Mouse (Mus musculus) liver, postnatal 0 days (tissue): ENCODE data around the gene Efl1. TPM values are rescaled to one million over a fixed set of nuclear protein-coding genes. Genes with fewer than 3 reads are reported as not detected.
A peak's percentile ranks its signal among the peaks of the same experiment; 100 is the strongest.

Source experiments
- ATAC-seq: fragments of 200-750 bp; cut with Nextera tagmentation; 2 replicates; pipeline ENCODE4 v1.8.0; 2017; ENCODE audit warnings: mild to moderate bottlenecking, moderate library complexity
- DNase-seq: peaks from one replicate; pipeline ENCODE4 v3.0.0-alpha.2; 2016
- H3K27ac ChIP-seq: fragments of 300-500 bp; sonication (generic); 2 replicates; pipeline ENCODE4 v1.5.1; 2014; ENCODE audit warnings: antibody characterized with exemption, moderate library complexity, mild to moderate bottlenecking, low read depth
- H3K27me3 ChIP-seq: fragments of 300-500 bp; sonication (generic); 2 replicates; pipeline ENCODE4 v1.6.1; 2014; ENCODE audit warnings: low read length, control low read depth, mixed read lengths; ENCODE audit not compliant: insufficient read depth
- H3K36me3 ChIP-seq: fragments of 300-500 bp; sonication (generic); replicated peaks from 2 replicates; pipeline ENCODE4 v1.6.1; 2014; ENCODE audit warnings: mild to moderate bottlenecking, control low read depth, low read length, moderate library complexity, mixed read lengths; ENCODE audit not compliant: insufficient read depth
- H3K4me1 ChIP-seq: fragments of 300-500 bp; sonication (generic); 2 replicates; pipeline ENCODE4 v1.6.1; 2014; ENCODE audit warnings: antibody characterized with exemption, mild to moderate bottlenecking, control low read depth; ENCODE audit not compliant: insufficient read depth
- H3K4me2 ChIP-seq: fragments of 300-500 bp; sonication (generic); 2 replicates; pipeline ENCODE4 v1.6.1; 2014; ENCODE audit warnings: low read depth, mild to moderate bottlenecking, low read length, moderate library complexity, mixed read lengths
- H3K4me3 ChIP-seq: fragments of 300-500 bp; sonication (generic); 2 replicates; pipeline ENCODE4 v1.5.1; 2014; ENCODE audit warnings: low read depth, low read length
- H3K9ac ChIP-seq: fragments of 300-500 bp; sonication (generic); replicated peaks from 2 replicates; pipeline ENCODE4 v1.6.1; 2014; ENCODE audit warnings: mild to moderate bottlenecking, moderate library complexity
- H3K9me3 ChIP-seq: fragments of 300-500 bp; sonication (generic); 2 replicates; pipeline ENCODE4 v1.6.1; 2016; ENCODE audit warnings: mild to moderate bottlenecking, control low read depth, low read length, mixed read lengths
- CTCF ChIP-seq: sonication (generic); IDR thresholded peaks from 2 replicates; pipeline ENCODE4 v1.5.1; 2016; ENCODE audit warnings: antibody characterized with exemption, low read depth
- EP300 ChIP-seq: IDR thresholded peaks from 2 replicates; pipeline ENCODE4 v1.6.1; 2016; ENCODE audit warnings: antibody characterized with exemption, low read depth, mild to moderate bottlenecking
- WGBS: fragments of 180-500 bp; shearing (Covaris S2); extraction: QIAGEN DNeasy Blood & Tissue Kit; methylation state at CpG from one replicate; pipeline ENCODE4 v1.1.7; 2014; ENCODE audit not compliant: insufficient replicate concordance; 5-methylcytosine and 5-hydroxymethylcytosine counted together
- polyA plus RNA-seq: library from polyadenylated mRNA; unstranded; fragments of >200 nt; fragmentation: Nextera tagmentation; extraction: Ambion mirVana; gene quantifications from 2 replicates; pipeline ENCODE4 v1.2.1, GENCODE M21; 2015

The Efl1 gene
- polyA plus RNA-seq, 1 experiment from 2014 or later = 6.5 TPM

DNA sequence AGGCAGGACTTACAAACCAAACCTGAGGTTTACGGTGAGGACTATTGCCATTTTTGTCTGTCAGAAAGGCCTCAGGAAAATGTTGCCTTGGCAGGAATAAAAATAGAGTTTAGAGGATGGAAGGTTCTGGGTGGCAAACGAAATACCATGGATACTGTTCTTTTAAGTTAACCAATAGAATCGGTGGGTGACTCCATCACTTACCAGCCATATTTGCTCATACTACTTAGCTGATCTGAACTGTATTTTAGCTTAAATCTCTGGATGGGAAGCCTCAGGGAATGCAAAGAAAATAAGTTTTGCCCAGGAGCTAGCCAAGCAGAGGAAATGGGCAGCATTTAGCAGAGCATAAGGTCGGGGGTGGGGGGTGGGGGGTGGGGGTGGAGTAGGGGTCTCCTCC is 505 bp upstream of the Efl1 start:
- Histone ChIP-seq H3K4me2 (peak overlapping the region; percentile 79), H3K9me3 (no peaks in the 10 kb centered on the region), H3K9ac (0 out of 2 replicates have a peak overlapping the region, but pooled peaks have one; percentile 67), H3K27me3 (no peaks in the 10 kb centered on the region), H3K27ac (no peak overlapping the region), H3K4me1 (peaks cover 6% of the 10 kb centered on the region; the same call in 1 of the 2 replicates), H3K4me3 (peak overlapping the region; percentile 63), H3K36me3 (no peaks in the 10 kb centered on the region)
- WGBS = 26% methylated on average over 4 of the region's 4 CpGs
- TF ChIP-seq CTCF = no peak
- TF ChIP-seq EP300 = no peak
- DNase-seq (no peak), ATAC-seq (peak; percentile 2; the same call in 1 of the 2 replicates)

DNA sequence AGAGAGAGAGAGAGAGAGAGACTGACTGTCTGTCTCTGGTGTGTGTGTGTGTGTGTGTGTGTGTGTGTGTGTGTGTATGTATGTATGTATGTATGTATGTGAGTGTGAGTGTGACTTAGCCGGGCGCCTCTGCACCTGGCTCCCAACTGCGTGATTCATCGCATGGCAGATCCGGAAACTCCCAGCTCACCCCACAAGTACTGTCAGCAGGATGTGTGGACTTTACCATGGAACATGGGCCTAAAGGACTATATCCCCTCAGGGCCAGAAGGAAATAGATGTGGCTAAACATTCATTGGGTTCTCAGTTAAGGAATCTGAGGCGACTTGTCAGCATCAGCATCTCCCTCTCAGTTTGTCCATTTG is 649 bp downstream of the Efl1 start:
- no peak for TF ChIP-seq EP300
- no peak for TF ChIP-seq CTCF
- Histone ChIP-seq H3K27me3 (no peaks in the 10 kb centered on the region), H3K9ac (peak overlapping the region; percentile 67), H3K4me3 (peak overlapping the region; percentile 63), H3K27ac (peak overlapping the region; percentile 49; the same call in 1 of the 2 replicates), H3K9me3 (no peaks in the 10 kb centered on the region), H3K36me3 (no peaks in the 10 kb centered on the region), H3K4me2 (peak overlapping the region; percentile 79), H3K4me1 (peaks cover 6% of the 10 kb centered on the region; the same call in 1 of the 2 replicates)
- ATAC-seq (peak; percentile 14; the same call in 1 of the 2 replicates), DNase-seq (peak; percentile 20)
- 8% methylated on average over 6 of the region's 6 CpGs for WGBS

DNA sequence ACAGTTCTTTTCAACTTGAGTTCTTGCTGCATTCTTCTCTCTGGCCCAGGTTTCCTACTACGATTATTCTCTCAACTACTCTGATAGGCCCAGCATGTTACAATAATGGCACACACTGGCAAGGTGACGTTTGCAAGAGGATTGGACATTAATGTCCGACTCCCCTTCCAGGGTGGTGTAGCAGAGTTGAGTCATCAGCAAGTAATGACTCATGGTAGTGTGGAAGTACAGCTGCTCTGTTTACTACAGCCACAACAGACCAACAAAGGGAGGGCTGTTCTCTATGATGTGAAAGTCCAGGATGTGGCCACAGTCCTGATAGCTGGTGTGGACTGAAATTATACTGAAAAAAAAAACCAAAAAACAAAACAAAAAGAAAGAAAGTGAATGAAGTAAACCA is 16.2 kb downstream of the Efl1 start:
- Histone ChIP-seq H3K4me2 (no peak overlapping the region), H3K27ac (no peak overlapping the region), H3K9me3 (no peaks in the 10 kb centered on the region), H3K36me3 (peaks cover 22% of the 10 kb centered on the region), H3K4me3 (no peak overlapping the region), H3K4me1 (no peaks in the 10 kb centered on the region), H3K9ac (no peak overlapping the region), H3K27me3 (no peaks in the 10 kb centered on the region)
- TF ChIP-seq EP300 = no peak
- no peak for TF ChIP-seq CTCF
- 80% methylated on average over 3 of the region's 3 CpGs for WGBS
- DNase-seq (no peak), ATAC-seq (no peak)

DNA sequence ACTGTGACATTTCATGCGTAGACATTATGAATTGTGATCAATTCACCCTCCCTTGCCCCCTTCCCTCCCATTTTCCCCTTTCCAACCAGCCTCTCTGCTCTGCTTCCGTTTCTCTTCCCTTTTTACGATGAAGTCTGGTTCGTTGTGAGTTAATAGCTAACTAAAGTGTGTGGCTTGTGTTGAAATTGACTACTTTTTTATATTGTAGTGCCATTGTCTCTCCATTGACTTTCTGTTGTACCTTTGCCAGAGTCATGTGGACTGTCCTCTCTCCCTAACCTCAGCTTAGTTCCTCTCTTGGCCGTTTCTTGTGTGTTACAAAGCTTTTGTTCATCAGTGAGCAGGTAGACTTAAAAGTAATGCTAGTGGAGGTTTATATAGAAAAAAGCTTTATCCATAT is 27.6 kb downstream of the Efl1 start:
- TF ChIP-seq CTCF = no peak
- TF ChIP-seq EP300 = no peak
- DNase-seq = no peak
- peaks cover 33% of the 10 kb centered on the region for H3K36me3 ChIP-seq

DNA sequence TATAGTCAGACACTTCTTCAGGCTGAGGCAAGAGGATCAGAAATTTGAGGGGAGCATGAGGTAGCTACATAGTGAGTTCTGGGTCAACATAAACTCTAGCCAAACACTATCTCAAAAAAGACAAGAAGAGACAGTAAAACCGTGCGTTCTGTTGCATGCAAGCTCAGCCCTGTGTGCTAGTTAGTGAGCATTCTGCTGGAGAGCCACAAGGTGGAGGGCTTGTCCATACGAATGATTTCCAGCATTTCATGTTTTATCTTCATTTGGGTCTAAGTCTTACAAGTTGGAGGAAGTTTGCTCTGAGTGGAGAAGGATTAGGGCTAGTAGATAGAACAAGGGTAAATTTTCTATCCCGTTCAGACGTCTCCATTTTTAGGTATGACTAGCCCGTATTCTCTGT is 28.4 kb downstream of the Efl1 start:
- Histone ChIP-seq H3K9me3 (no peaks in the 10 kb centered on the region), H3K4me1 (no peaks in the 10 kb centered on the region), H3K27me3 (no peaks in the 10 kb centered on the region), H3K36me3 (peaks cover 28% of the 10 kb centered on the region), H3K9ac (no peak overlapping the region), H3K4me3 (no peak overlapping the region), H3K27ac (no peak overlapping the region), H3K4me2 (no peak overlapping the region)
- 73% methylated on average over 6 of the region's 6 CpGs for WGBS
- TF ChIP-seq CTCF (peak; percentile 42), EP300 (no peak)
- DNase-seq = no peak
- no peak for ATAC-seq

More for the DNA sequence above, 27.6 kb downstream of the Efl1 start:
- WGBS = 65% methylated on average over 5 of the region's 5 CpGs
- Histone ChIP-seq H3K27ac (no peak overlapping the region), H3K4me3 (no peak overlapping the region), H3K27me3 (no peaks in the 10 kb centered on the region), H3K4me1 (no peaks in the 10 kb centered on the region), H3K9ac (no peak overlapping the region), H3K4me2 (no peak overlapping the region), H3K9me3 (no peaks in the 10 kb centered on the region)
- ATAC-seq = no peak

DNA sequence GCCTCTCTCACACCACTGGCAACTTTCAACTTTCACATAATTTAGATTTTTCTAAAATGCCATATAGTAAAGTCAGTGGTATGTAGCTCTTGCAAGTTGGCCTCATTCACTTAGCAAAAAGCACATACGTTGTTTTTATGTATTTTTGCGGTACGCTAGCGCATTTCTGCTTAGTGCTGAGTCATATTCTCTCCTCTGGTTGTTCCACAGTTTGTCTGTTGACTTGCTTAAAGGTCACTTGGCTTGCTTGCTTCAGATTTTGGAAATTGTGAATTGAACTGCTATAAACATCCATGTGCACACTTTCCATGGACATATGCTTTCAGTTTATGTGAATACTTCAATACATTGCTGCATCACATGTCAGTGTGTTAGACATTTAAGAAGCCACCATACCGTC is 31.5 kb downstream of the Efl1 start:
- DNase-seq (no peak), ATAC-seq (no peak)
- TF ChIP-seq EP300 = no peak
- TF ChIP-seq CTCF = no peak
- WGBS = 87% methylated on average over 5 of the region's 5 CpGs
- no peaks in the 10 kb centered on the region for H3K9me3 ChIP-seq
- H3K36me3 ChIP-seq = peaks cover 24% of the 10 kb centered on the region
- H3K4me1 ChIP-seq = no peaks in the 10 kb centered on the region
- H3K4me3 ChIP-seq = no peak overlapping the region
- H3K27ac ChIP-seq = no peak overlapping the region
- H3K27me3 ChIP-seq = no peaks in the 10 kb centered on the region
- no peak overlapping the region for H3K9ac ChIP-seq
- no peak overlapping the region for H3K4me2 ChIP-seq

DNA sequence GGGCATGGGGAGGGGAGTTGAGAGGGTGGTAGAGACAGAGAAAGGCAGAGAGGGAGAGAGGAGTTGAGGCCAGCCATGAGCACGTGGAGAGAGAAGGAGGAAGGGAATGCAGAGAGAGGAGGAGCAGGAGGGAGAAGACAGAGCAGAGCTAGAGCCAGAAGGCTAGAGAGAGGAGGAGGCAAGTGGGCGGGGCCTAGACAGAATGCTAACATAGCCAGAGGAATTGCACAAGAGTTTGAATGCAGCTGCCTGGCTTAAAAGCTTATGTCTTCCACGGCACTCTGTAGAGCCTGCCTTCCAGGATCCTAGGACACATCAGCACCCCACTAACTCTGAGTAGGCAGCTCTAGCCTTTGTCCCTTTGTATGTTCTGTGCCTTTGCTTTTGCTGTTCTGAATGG is 40.3 kb downstream of the Efl1 start:
- no peak overlapping the region for H3K4me2 ChIP-seq
- TF ChIP-seq EP300 (no peak), CTCF (no peak)
- ATAC-seq = peak; percentile 62
- H3K27me3 ChIP-seq = no peaks in the 10 kb centered on the region
- H3K9ac ChIP-seq = no peak overlapping the region
- peaks cover 16% of the 10 kb centered on the region for H3K36me3 ChIP-seq
- peak; percentile 63 for DNase-seq
- no peak overlapping the region for H3K4me3 ChIP-seq
- WGBS = 27% methylated on average over 3 of the region's 3 CpGs
- 0 out of 2 replicates have a peak, but pooled peaks cover 4% of the 10 kb centered on the region for H3K4me1 ChIP-seq
- H3K9me3 ChIP-seq = no peaks in the 10 kb centered on the region
- no peak overlapping the region for H3K27ac ChIP-seq
